Mouse (Mus musculus) myocyte (in vitro differentiated cells): ENCODE data around the gene Grtp1.
A peak's percentile ranks its signal among the peaks of the same experiment; 100 is the strongest.

Experiments used
- POLR2A ChIP-seq: IDR thresholded peaks from one replicate; pipeline ENCODE4 v1.6.1; 2011; ENCODE audit warnings: low read depth, mild to moderate bottlenecking, control low read depth, moderate library complexity; ENCODE audit not compliant: insufficient read length
- POLR2AphosphoS2 ChIP-seq: IDR thresholded peaks from one replicate; pipeline ENCODE4 v1.6.1; 2011; ENCODE audit warnings: low read depth, control low read depth; ENCODE audit not compliant: insufficient read length
- TCF12 ChIP-seq: IDR thresholded peaks from one replicate; pipeline ENCODE4 v1.6.1; 2011; ENCODE audit warnings: mild to moderate bottlenecking, control low read depth; ENCODE audit not compliant: poor library complexity, insufficient read depth, severe bottlenecking

GRCm38 (mm10) chr8:13206290-13206689 is 5.9 kb upstream of the Grtp1 start:
- TF ChIP-seq TCF12: no peak
- no peak for TF ChIP-seq POLR2A
- TF ChIP-seq POLR2AphosphoS2: peak; percentile 44
